Mouse (Mus musculus): ENCODE measurements at regions not wholly inside any gene's neighbourhood (a gene's known extent, or its start where the extent isn't known, plus 50 kb on each side); places are given as distances from the start of the nearest gene placed in this dataset.

DNA sequence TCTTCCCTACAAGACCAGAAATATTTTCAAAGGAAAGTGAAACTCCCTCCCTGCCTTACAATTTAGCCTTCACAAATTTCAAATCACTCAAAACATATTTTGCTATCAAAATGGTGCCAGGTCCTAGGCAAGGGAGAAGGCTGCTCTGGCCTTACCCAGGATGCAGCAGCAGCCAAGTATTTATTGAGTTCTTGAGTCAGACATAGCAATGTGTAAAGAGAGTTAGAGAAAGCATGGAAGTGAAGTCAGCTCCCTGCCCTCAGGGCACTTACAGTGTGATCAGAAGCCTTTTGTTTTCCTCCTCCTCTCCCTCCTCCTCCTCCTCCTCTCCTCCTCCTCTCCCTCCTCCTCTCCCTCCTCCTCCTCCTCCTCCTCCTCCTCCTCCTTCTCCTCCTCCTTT is 194.6 kb upstream of the Sox9 start:
- H3K4me2 ChIP-seq (ENCODE audit: low read depth) = no peak overlapping the region
- no peak overlapping the region for H3K27ac ChIP-seq
- DNase-seq (ENCODE audit: low read depth in 3 of 3, low spot score in 3 of 3) (no peak), ATAC-seq (ENCODE audit: insufficient read depth) (no peak)
- TF ChIP-seq EP300 (IDR thresholded peaks at IDR 0.05; ENCODE audit: low read depth) (no peak), CTCF (IDR thresholded peaks at IDR 0.05; ENCODE audit: low read depth) (no peak)
- H3K36me3 ChIP-seq (replicated peaks; ENCODE audit: control insufficient read depth, insufficient read depth, low read depth) = no peaks in the 10 kb centered on the region
- peaks cover 3% of the 10 kb centered on the region; the same call in 1 of the 2 replicates for H3K9me3 ChIP-seq (ENCODE audit: control insufficient read depth, low read length)
- no peaks in the 10 kb centered on the region for H3K4me1 ChIP-seq (replicated peaks; ENCODE audit: control insufficient read depth in 2 of 2, insufficient read depth in 2 of 2, low read length in 1 of 2)
- H3K4me3 ChIP-seq (ENCODE audit: insufficient read depth in 1 of 2, low read depth in 2 of 2, low read length in 2 of 2) = no peak overlapping the region
- H3K27me3 ChIP-seq (ENCODE audit: control insufficient read depth, insufficient read depth, low read length) = no peaks in the 10 kb centered on the region
- no peak overlapping the region for H3K9ac ChIP-seq (replicated peaks)

DNA sequence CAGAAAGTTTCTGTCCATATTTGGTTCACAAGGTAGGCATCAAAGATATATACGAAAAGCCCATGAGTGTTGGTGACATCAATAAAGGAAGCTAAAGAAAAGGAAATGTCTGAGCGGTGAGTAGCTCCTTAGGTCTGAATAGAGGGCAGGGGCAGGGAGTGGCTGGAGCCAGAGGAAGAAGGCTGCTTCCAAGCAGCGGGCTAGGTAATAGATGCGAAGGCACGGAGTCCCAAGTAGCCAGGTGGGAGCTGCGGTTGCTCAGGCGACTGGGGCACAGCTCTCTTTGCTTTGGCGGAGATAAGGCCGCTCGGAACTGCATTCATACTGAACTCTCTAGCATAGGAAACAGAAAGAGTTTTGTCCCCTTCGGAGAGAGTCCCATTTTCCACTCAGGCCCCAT is 193.9 kb upstream of the Sox9 start:
- 71% methylated on average over 11 of the region's 11 CpGs for WGBS (ENCODE audit: insufficient replicate concordance)
- Histone ChIP-seq H3K4me1 (replicated peaks; ENCODE audit: control insufficient read depth in 2 of 2, insufficient read depth in 2 of 2, low read length in 1 of 2) (no peaks in the 10 kb centered on the region), H3K27ac (no peak overlapping the region), H3K4me2 (ENCODE audit: low read depth) (no peak overlapping the region), H3K36me3 (replicated peaks; ENCODE audit: control insufficient read depth, insufficient read depth, low read depth) (no peaks in the 10 kb centered on the region), H3K9me3 (ENCODE audit: control insufficient read depth, low read length) (peaks cover 3% of the 10 kb centered on the region; the same call in 1 of the 2 replicates), H3K27me3 (ENCODE audit: control insufficient read depth, insufficient read depth, low read length) (no peaks in the 10 kb centered on the region), H3K4me3 (ENCODE audit: insufficient read depth in 1 of 2, low read depth in 2 of 2, low read length in 2 of 2) (no peak overlapping the region), H3K9ac (replicated peaks) (no peak overlapping the region)
- DNase-seq (ENCODE audit: low read depth in 3 of 3, low spot score in 3 of 3) = no peak
- ATAC-seq (ENCODE audit: insufficient read depth) = no peak
- TF ChIP-seq CTCF (IDR thresholded peaks at IDR 0.05; ENCODE audit: low read depth) = no peak
- TF ChIP-seq EP300 (IDR thresholded peaks at IDR 0.05; ENCODE audit: low read depth) = no peak

DNA sequence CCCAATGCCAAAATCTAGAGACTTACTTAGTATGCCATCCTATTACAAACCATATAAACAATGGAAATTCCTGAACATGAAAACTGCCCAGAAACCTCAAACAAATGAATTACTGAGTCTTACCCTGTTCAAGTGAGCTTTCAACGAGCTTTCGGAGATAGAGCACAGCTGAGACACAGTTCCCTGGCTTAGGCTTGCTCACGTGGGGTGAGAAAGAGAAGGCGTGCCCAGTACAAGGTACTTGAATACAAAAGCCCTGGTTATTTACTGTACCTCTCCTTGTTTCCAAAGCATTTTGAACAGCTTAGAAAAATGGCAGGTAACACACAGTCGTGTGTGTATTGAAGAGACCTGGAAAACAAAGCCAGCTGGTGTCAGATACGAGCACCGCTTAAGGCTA is 191.8 kb upstream of the Sox9 start:
- Histone ChIP-seq H3K27me3 (ENCODE audit: control insufficient read depth, insufficient read depth, low read length) (no peaks in the 10 kb centered on the region), H3K4me3 (ENCODE audit: insufficient read depth in 1 of 2, low read depth in 2 of 2, low read length in 2 of 2) (no peak overlapping the region), H3K9me3 (ENCODE audit: control insufficient read depth, low read length) (peaks cover 3% of the 10 kb centered on the region; the same call in 1 of the 2 replicates), H3K36me3 (replicated peaks; ENCODE audit: control insufficient read depth, insufficient read depth, low read depth) (no peaks in the 10 kb centered on the region), H3K9ac (replicated peaks) (no peak overlapping the region), H3K4me1 (replicated peaks; ENCODE audit: control insufficient read depth in 2 of 2, insufficient read depth in 2 of 2, low read length in 1 of 2) (no peaks in the 10 kb centered on the region), H3K4me2 (ENCODE audit: low read depth) (no peak overlapping the region), H3K27ac (no peak overlapping the region)
- no peak for DNase-seq (ENCODE audit: low read depth in 3 of 3, low spot score in 3 of 3)
- ATAC-seq (ENCODE audit: insufficient read depth) = no peak
- no peak for TF ChIP-seq EP300 (IDR thresholded peaks at IDR 0.05; ENCODE audit: low read depth)
- TF ChIP-seq CTCF (IDR thresholded peaks at IDR 0.05; ENCODE audit: low read depth) = no peak
- 67% methylated on average over 7 of the region's 7 CpGs for WGBS (ENCODE audit: insufficient replicate concordance)

DNA sequence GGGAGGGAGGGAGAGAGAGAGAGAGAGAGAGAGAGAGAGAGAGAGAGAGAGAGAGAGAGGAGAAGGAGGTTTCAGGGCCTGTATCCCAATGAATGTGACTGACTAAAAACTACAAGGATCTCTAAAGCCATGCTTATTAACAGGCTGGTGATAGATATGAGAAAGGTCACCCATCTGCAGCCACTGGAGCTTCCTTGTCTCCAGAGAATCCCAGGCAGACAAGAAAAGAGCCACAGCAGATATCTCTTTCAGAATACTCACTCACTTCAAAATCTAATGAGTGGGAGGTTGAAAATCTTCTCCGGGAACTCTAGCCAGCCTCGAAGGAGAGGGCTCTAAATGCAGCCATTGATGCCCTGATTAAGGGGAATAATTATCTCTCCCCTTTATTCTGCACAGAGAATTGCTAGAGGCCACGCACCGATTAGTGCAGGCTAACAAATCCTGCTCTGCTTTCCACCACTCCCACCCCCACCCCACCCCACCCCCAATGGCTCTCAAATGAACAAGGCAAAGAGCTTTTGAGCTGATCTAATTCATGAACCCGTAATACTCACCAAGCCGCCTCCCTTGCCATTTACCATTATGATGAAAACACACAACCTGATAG is 189.5 kb upstream of the Sox9 start:
- H3K27ac ChIP-seq = no peak overlapping the region
- no peak for DNase-seq (ENCODE audit: low read depth in 3 of 3, low spot score in 3 of 3)
- H3K4me2 ChIP-seq (ENCODE audit: low read depth) = no peak overlapping the region
- no peak for ATAC-seq (ENCODE audit: insufficient read depth)
- H3K9me3 ChIP-seq (ENCODE audit: control insufficient read depth, low read length) = peaks cover 3% of the 10 kb centered on the region; the same call in 1 of the 2 replicates
- no peaks in the 10 kb centered on the region for H3K36me3 ChIP-seq (replicated peaks; ENCODE audit: control insufficient read depth, insufficient read depth, low read depth)
- no peak overlapping the region for H3K4me3 ChIP-seq (ENCODE audit: insufficient read depth in 1 of 2, low read depth in 2 of 2, low read length in 2 of 2)
- TF ChIP-seq EP300 (IDR thresholded peaks at IDR 0.05; ENCODE audit: low read depth) = no peak
- no peak for TF ChIP-seq CTCF (IDR thresholded peaks at IDR 0.05; ENCODE audit: low read depth)
- 55% methylated on average over 6 of the region's 6 CpGs for WGBS (ENCODE audit: insufficient replicate concordance)
- H3K9ac ChIP-seq (replicated peaks) = no peak overlapping the region
- H3K4me1 ChIP-seq (replicated peaks; ENCODE audit: control insufficient read depth in 2 of 2, insufficient read depth in 2 of 2, low read length in 1 of 2) = no peaks in the 10 kb centered on the region
- H3K27me3 ChIP-seq (ENCODE audit: control insufficient read depth, insufficient read depth, low read length) = no peaks in the 10 kb centered on the region

DNA sequence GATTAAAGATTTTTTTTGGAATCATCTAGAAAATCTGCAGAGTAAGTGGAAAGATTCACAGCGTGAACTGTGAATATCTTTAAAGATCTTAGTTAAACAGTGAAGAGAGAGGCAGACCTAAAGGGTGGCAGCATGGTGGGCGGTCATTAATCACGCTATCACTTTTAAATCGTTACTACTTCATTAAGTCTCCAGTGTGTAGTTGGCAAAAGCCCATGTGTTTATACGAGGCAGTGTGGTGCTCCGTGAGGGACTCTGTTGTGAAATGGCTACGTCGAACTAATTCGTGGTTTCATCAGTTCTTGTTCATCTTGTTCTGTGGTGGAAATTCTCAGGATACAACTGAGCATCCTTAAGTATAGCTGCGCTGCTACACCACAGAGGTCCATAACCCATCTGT is 188.2 kb upstream of the Sox9 start:
- Histone ChIP-seq H3K4me3 (ENCODE audit: insufficient read depth in 1 of 2, low read depth in 2 of 2, low read length in 2 of 2) (no peak overlapping the region), H3K9me3 (ENCODE audit: control insufficient read depth, low read length) (peaks cover 3% of the 10 kb centered on the region; the same call in 1 of the 2 replicates), H3K36me3 (replicated peaks; ENCODE audit: control insufficient read depth, insufficient read depth, low read depth) (no peaks in the 10 kb centered on the region), H3K27ac (no peak overlapping the region), H3K27me3 (ENCODE audit: control insufficient read depth, insufficient read depth, low read length) (no peaks in the 10 kb centered on the region), H3K9ac (replicated peaks) (no peak overlapping the region), H3K4me1 (replicated peaks; ENCODE audit: control insufficient read depth in 2 of 2, insufficient read depth in 2 of 2, low read length in 1 of 2) (no peaks in the 10 kb centered on the region), H3K4me2 (ENCODE audit: low read depth) (no peak overlapping the region)
- 60% methylated on average over 10 of the region's 10 CpGs for WGBS (ENCODE audit: insufficient replicate concordance)
- ATAC-seq (ENCODE audit: insufficient read depth) (no peak), DNase-seq (ENCODE audit: low read depth in 3 of 3, low spot score in 3 of 3) (no peak)
- TF ChIP-seq EP300 (IDR thresholded peaks at IDR 0.05; ENCODE audit: low read depth) (no peak), CTCF (IDR thresholded peaks at IDR 0.05; ENCODE audit: low read depth) (no peak)

All from liver, embryonic 14.5 days (tissue).